Mouse (Mus musculus) kidney, embryonic 15.5 days (tissue): ENCODE measurements around the gene Pds5a. TPM values are rescaled to one million over a fixed set of nuclear protein-coding genes. Genes with fewer than 3 reads are reported as not detected.
"Not testable (repeated sequence)": the region's sequence is repeated elsewhere in the genome, so short reads cannot be mapped to it uniquely, and the experiment has no call there.

Experiments used
- ATAC-seq: fragments of 200-750 bp; cut with Nextera tagmentation; replicated peaks from 2 replicates; pipeline ENCODE4 v1.8.0; 2017; ENCODE audit warnings: moderate TSS enrichment; ENCODE audit not compliant: low FRiP score
- H3K27ac ChIP-seq: fragments of 300-500 bp; sonication (generic); 2 replicates; pipeline ENCODE4 v1.5.1; 2015; ENCODE audit warnings: mild to moderate bottlenecking, inconsistent platforms
- H3K27me3 ChIP-seq: fragments of 300-500 bp; sonication (generic); 2 replicates; pipeline ENCODE4 v1.6.1; 2015; ENCODE audit warnings: inconsistent platforms
- H3K36me3 ChIP-seq: fragments of 300-500 bp; sonication (generic); 2 replicates; pipeline ENCODE4 v1.6.1; 2015; ENCODE audit warnings: inconsistent platforms
- H3K4me1 ChIP-seq: fragments of 300-500 bp; sonication (generic); 2 replicates; pipeline ENCODE4 v1.6.1; 2015; ENCODE audit warnings: inconsistent platforms
- H3K4me2 ChIP-seq: fragments of 300-500 bp; sonication (generic); 2 replicates; pipeline ENCODE4 v1.6.1; 2015; ENCODE audit warnings: moderate library complexity, mild to moderate bottlenecking, inconsistent platforms
- H3K4me3 ChIP-seq: fragments of 300-500 bp; sonication (generic); replicated peaks from 2 replicates; pipeline ENCODE4 v1.5.1; 2015; ENCODE audit warnings: mild to moderate bottlenecking, inconsistent platforms
- H3K9ac ChIP-seq: fragments of 300-500 bp; sonication (generic); 2 replicates; pipeline ENCODE4 v1.6.1; 2015; ENCODE audit warnings: mild to moderate bottlenecking, inconsistent platforms
- H3K9me3 ChIP-seq: fragments of 300-500 bp; sonication (generic); replicated peaks from 2 replicates; pipeline ENCODE4 v1.6.1; 2016; ENCODE audit warnings: inconsistent platforms
- WGBS: fragments of 180-500 bp; shearing (Covaris S2); methylation state at CpG from one replicate; pipeline ENCODE4 v1.1.7; 2015; ENCODE audit warnings: mixed read lengths; 5-methylcytosine and 5-hydroxymethylcytosine counted together
- polyA plus RNA-seq: library from polyadenylated mRNA; unstranded; fragments of >200 nt; fragmentation: Nextera tagmentation; extraction: Ambion mirVana; gene quantifications from 2 replicates; pipeline ENCODE4 v1.2.1, GENCODE M21; 2015

Gene Pds5a
- 66.8 and 70.1 TPM in 2 replicates for polyA plus RNA-seq

- ATAC-seq = peak; percentile 93
- Histone ChIP-seq H3K36me3 (peaks cover 24% of the 10 kb centered on the region), H3K27ac (peak within 1 kb of the TSS; percentile 97), H3K4me2 (peak within 1 kb of the TSS; percentile 63), H3K9me3 (no peaks in the 10 kb centered on the region), H3K9ac (peak within 1 kb of the TSS; percentile 94), H3K4me1 (peaks cover 26% of the 10 kb centered on the region), H3K4me3 (peak within 1 kb of the TSS; percentile 82), H3K27me3 (no peaks in the 10 kb centered on the region)
- under 1% methylated on average over 57 of the region's 140 CpGs for WGBS
Observed at GRCm38 (mm10) chr5:65697836-65698758, at the start of gene Pds5a. Gene Pds5a, minus strand, starts transcription at chr5:65698273.

- Histone ChIP-seq H3K9ac (no peak overlapping the region), H3K4me2 (no peak overlapping the region), H3K4me3 (no peak overlapping the region), H3K27me3 (no peaks in the 10 kb centered on the region), H3K27ac (no peak overlapping the region), H3K9me3 (no peaks in the 10 kb centered on the region), H3K4me1 (no peaks in the 10 kb centered on the region), H3K36me3 (no peaks in the 10 kb centered on the region)
- WGBS = 50% methylated on average over 5 of the region's 5 CpGs
- no peak for ATAC-seq
Observed at GRCm38 (mm10) chr5:65746908-65747307, 48.8 kb upstream of the Pds5a start.

DNA sequence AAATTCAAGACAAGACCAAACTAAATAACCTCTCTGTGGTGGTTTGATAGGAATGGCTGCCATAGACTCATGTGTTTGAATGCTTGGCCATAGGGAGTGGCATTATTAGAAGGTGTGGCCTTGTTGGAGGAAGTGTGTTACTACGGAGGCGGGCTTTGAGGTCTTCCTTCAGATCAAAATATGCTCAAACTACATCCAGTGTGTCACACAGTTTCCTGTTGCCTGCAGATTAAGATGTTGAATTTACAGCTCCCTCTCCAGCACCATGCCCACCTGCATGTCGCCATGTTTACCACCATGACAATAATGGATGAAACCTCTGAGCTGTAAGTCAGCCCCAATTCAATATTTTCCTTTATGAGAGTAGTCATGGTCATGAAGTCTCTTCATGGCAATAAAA is 41.3 kb upstream of the Pds5a start:
- Histone ChIP-seq H3K27me3 (no peaks in the 10 kb centered on the region), H3K9ac (no peak overlapping the region), H3K9me3 (no peaks in the 10 kb centered on the region), H3K27ac (no peak overlapping the region), H3K4me3 (no peak overlapping the region), H3K4me1 (no peaks in the 10 kb centered on the region), H3K4me2 (no peak overlapping the region), H3K36me3 (no peaks in the 10 kb centered on the region)
- no peak for ATAC-seq
- 97% methylated on average over 3 of the region's 3 CpGs for WGBS

- Histone ChIP-seq H3K4me3 (no peak overlapping the region), H3K36me3 (no peaks in the 10 kb centered on the region), H3K27ac (no peak overlapping the region), H3K4me1 (no peaks in the 10 kb centered on the region), H3K27me3 (no peaks in the 10 kb centered on the region), H3K9me3 (no peaks in the 10 kb centered on the region), H3K4me2 (no peak overlapping the region), H3K9ac (no peak overlapping the region)
- no peak for ATAC-seq
- WGBS = 77% methylated on average over 2 of the region's 2 CpGs
Observed at GRCm38 (mm10) chr5:65735601-65736000, 37.5 kb upstream of the Pds5a start.

- no peaks in the 10 kb centered on the region for H3K27me3 ChIP-seq
- no peaks in the 10 kb centered on the region for H3K9me3 ChIP-seq
- no peaks in the 10 kb centered on the region for H3K36me3 ChIP-seq
- H3K4me1 ChIP-seq = no peaks in the 10 kb centered on the region
- no peak overlapping the region for H3K4me3 ChIP-seq
- WGBS = 52% methylated on average over 9 of the region's 9 CpGs
- peak; percentile 80 for ATAC-seq
- H3K4me2 ChIP-seq = no peak overlapping the region
- no peak overlapping the region for H3K9ac ChIP-seq
- peak overlapping the region; percentile 66 for H3K27ac ChIP-seq
Observed at GRCm38 (mm10) chr5:65731173-65732007, 33.3 kb upstream of the Pds5a start.

GRCm38 (mm10) chr5:65724311-65725054 is 26.4 kb upstream of the Pds5a start:
- WGBS = 2% methylated on average over 23 of the region's 23 CpGs
- peak overlapping the region; percentile 93 for H3K27ac ChIP-seq
- ATAC-seq = peak; percentile 88
- no peaks in the 10 kb centered on the region for H3K9me3 ChIP-seq
- peak overlapping the region; percentile 66 for H3K4me2 ChIP-seq
- peak overlapping the region; percentile 42 for H3K9ac ChIP-seq
- H3K36me3 ChIP-seq = no peaks in the 10 kb centered on the region
- no peaks in the 10 kb centered on the region for H3K27me3 ChIP-seq
- 0 out of 2 replicates have a peak, but pooled peaks cover 7% of the 10 kb centered on the region for H3K4me1 ChIP-seq
- peak overlapping the region; percentile 43 for H3K4me3 ChIP-seq

DNA sequence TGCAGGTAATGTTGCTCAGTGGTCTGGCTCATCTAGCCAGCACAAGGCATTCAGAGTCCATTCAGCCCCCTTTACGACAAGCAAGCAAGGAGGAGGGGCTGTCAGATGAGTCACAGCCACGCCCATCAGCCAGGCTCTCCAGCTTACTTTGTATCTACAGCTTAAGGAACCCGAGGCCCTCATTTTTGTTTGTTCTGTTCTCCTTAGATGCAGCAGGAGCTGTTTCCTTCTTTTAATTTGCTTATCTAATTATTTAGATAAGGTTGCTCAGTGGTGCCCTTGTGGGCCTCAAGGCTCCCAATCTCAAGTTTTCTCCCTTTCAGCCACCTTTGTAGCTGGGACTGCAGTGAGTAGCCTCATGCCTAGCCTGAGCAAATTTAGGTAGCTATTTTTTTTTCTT is 20.3 kb upstream of the Pds5a start:
- H3K4me3 ChIP-seq = no peak overlapping the region
- no peaks in the 10 kb centered on the region for H3K36me3 ChIP-seq
- WGBS = 29% methylated on average over 3 of the region's 3 CpGs
- no peak overlapping the region for H3K4me2 ChIP-seq
- no peak for ATAC-seq
- no peak overlapping the region for H3K9ac ChIP-seq
- H3K9me3 ChIP-seq = no peaks in the 10 kb centered on the region
- no peaks in the 10 kb centered on the region for H3K4me1 ChIP-seq
- H3K27ac ChIP-seq = no peak overlapping the region
- H3K27me3 ChIP-seq = no peaks in the 10 kb centered on the region

DNA sequence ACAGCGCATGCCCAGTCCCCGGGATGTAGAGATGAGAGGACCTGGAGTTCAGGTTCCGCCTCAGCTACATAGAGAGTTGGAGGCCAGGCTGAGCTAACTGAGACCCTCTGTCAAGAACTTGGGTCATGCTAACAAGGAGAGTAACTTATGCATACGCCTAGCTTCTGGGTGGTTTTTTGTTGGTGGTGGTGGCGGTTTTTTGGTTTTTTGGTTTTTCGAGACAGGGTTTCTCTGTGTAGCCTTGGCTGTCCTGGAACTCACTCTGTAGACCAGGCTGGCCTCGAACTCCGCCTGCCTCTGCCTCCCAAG is 19.8 kb upstream of the Pds5a start:
- not testable (repeated sequence) for H3K27ac ChIP-seq, H3K9me3 ChIP-seq, H3K9ac ChIP-seq, H3K4me3 ChIP-seq, H3K4me1 ChIP-seq, H3K36me3 ChIP-seq, ATAC-seq, H3K27me3 ChIP-seq, H3K4me2 ChIP-seq
- 92% methylated on average over 8 of the region's 8 CpGs for WGBS

- ATAC-seq = no peak
- Histone ChIP-seq H3K9ac (no peak overlapping the region), H3K36me3 (no peaks in the 10 kb centered on the region), H3K4me2 (no peak overlapping the region), H3K4me1 (no peaks in the 10 kb centered on the region), H3K4me3 (no peak overlapping the region), H3K27me3 (no peaks in the 10 kb centered on the region), H3K27ac (no peak overlapping the region), H3K9me3 (no peaks in the 10 kb centered on the region)
- 76% methylated on average over 18 of the region's 18 CpGs for WGBS
Observed at GRCm38 (mm10) chr5:65717063-65717902, 19.2 kb upstream of the Pds5a start.

- no peaks in the 10 kb centered on the region for H3K36me3 ChIP-seq
- H3K4me3 ChIP-seq = no peak overlapping the region
- H3K4me1 ChIP-seq = no peaks in the 10 kb centered on the region
- H3K27me3 ChIP-seq = no peaks in the 10 kb centered on the region
- no peak overlapping the region for H3K9ac ChIP-seq
- H3K9me3 ChIP-seq = no peaks in the 10 kb centered on the region
- H3K4me2 ChIP-seq = no peak overlapping the region
- ATAC-seq = no peak
- no peak overlapping the region for H3K27ac ChIP-seq
- WGBS = 85% methylated on average over 6 of the region's 6 CpGs
Observed at GRCm38 (mm10) chr5:65715084-65715483, 17.0 kb upstream of the Pds5a start.

GRCm38 (mm10) chr5:65711463-65711862 is 13.4 kb upstream of the Pds5a start:
- no peaks in the 10 kb centered on the region for H3K36me3 ChIP-seq
- H3K9ac ChIP-seq = no peak overlapping the region
- H3K4me1 ChIP-seq = no peaks in the 10 kb centered on the region
- H3K27me3 ChIP-seq = no peaks in the 10 kb centered on the region
- no peak for ATAC-seq
- no peak overlapping the region for H3K27ac ChIP-seq
- H3K4me3 ChIP-seq = no peak overlapping the region
- H3K9me3 ChIP-seq = no peaks in the 10 kb centered on the region
- H3K4me2 ChIP-seq = no peak overlapping the region
- 92% methylated on average over 1 of the region's 1 CpGs for WGBS
